Mouse (Mus musculus): ENCODE data around the gene Plcb1. TPM values are rescaled to one million over a fixed set of nuclear protein-coding genes. Genes with fewer than 3 reads are reported as not detected.
A peak's percentile ranks its signal among the peaks of the same experiment; 100 is the strongest.

The Plcb1 gene
- 64.5 and 66.5 TPM in 2 replicates for polyA plus RNA-seq (2012; rRNA removed)

DNA sequence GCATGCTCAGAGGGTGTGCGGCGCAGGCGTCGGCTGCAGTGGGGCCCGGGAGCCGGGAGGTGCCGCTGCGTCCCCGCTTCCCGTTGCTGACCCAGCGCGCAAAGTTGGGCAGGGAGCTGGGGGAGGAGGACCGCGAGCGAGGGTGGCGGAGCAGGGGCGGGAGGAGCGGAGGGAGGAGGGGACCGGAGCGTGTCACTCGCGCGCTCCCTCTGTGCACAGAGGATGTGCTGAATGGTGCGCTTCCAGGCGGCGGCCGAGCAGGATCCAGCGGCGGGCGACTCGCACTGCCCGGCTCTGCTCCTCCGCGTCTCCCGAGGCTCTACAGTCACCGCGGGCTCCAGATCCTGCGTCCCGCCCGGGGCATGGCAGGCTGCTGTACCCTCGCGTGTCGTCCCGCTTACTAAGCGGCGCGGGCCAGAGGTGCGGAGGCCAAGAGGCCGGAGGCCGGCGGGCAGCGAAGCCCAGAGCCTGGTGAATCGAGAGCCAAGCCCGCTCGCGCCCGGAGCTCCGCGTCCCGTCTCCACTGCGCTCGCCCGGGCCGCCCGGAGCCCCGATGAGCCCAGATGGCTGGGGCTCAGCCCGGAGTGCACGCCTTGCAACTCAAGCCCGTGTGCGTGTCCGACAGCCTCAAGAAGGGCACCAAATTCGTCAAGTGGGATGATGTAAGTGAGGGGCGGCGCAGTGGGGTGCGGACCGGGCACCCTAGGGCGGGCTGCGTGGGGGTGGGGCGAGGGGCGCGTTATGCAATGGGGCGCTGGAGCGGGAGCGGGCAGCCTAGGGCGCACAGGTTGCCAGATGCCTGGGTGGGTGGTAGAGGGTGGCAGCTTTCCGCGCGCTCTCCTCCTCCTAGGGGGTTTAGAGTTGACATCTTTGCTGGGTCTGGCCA lies at the start of gene Plcb1:
Gene Plcb1, plus strand, starts transcription at position 98 of the 886 bp plus-strand sequence.
- TF ChIP-seq POLR2A (IDR thresholded peaks at IDR 0.05; ENCODE audit: extremely low read depth, insufficient read depth, low read length) (peak; percentile 92), CTCF (IDR thresholded peaks at IDR 0.05; ENCODE audit: extremely low read depth, insufficient read depth, low read length) (peak; percentile 65)
- peak within 1 kb of the TSS; percentile 82 for H3K4me3 ChIP-seq (ENCODE audit: insufficient read depth, low read length)

DNA sequence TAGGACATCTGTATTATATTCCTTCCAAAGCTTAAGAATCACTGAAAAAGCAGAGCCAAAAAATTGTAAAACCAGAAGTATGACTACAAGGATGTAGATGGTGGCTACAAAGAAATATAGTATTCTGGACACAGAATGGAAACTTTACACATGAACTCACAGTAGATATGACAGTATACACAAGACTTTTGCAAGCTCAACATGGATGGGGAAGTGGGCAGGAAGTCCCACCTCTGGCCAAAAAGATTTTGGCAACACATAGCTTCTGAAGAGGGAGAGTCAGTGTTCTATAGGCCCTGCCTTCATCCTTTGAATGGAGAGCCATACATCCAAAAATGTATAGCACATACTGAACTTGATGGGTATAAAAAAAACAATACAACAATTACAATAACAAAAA lies 30.3 kb upstream of the Plcb1 start:
- Histone ChIP-seq H3K4me3 (ENCODE audit: insufficient read depth, low read length) (no peak overlapping the region), H3K27ac (ENCODE audit: insufficient read depth, low read length) (no peak overlapping the region), H3K4me1 (ENCODE audit: control insufficient read depth, insufficient read depth, low read length) (no peaks in the 10 kb centered on the region)
- TF ChIP-seq POLR2A (IDR thresholded peaks at IDR 0.05; ENCODE audit: extremely low read depth, insufficient read depth, low read length) (no peak), CTCF (IDR thresholded peaks at IDR 0.05; ENCODE audit: extremely low read depth, insufficient read depth, low read length) (no peak)

More for the DNA sequence above, at the start of gene Plcb1:
- H3K27ac ChIP-seq (ENCODE audit: insufficient read depth, low read length), result peak within 1 kb of the TSS; percentile 94
- peaks cover 8% of the 10 kb centered on the region for H3K4me1 ChIP-seq (ENCODE audit: control insufficient read depth, insufficient read depth, low read length)

DNA sequence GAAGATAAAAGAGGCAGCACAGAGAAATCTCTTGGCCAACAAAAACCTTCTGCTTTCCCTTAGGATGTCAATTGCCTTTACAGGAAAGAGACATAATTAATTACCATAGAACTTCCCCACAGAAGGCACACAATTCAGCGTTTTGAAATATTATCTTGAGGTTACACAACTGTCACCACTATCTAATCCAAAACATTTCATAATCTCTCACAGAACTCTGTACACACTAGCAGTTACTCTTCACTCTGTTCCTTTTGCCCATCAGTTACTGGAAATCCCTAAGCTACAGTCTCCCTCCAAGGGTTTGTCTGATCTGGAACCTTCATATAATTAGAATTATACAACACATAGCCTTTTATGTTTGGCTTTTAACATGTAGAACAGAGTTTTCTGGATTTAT lies 29.8 kb upstream of the Plcb1 start:
- H3K4me1 ChIP-seq (ENCODE audit: control insufficient read depth, insufficient read depth, low read length), result no peaks in the 10 kb centered on the region
- TF ChIP-seq CTCF (IDR thresholded peaks at IDR 0.05; ENCODE audit: extremely low read depth, insufficient read depth, low read length), result no peak
- no peak for TF ChIP-seq POLR2A (IDR thresholded peaks at IDR 0.05; ENCODE audit: extremely low read depth, insufficient read depth, low read length)
- H3K4me3 ChIP-seq (ENCODE audit: insufficient read depth, low read length), result no peak overlapping the region
- H3K27ac ChIP-seq (ENCODE audit: insufficient read depth, low read length), result no peak overlapping the region

DNA sequence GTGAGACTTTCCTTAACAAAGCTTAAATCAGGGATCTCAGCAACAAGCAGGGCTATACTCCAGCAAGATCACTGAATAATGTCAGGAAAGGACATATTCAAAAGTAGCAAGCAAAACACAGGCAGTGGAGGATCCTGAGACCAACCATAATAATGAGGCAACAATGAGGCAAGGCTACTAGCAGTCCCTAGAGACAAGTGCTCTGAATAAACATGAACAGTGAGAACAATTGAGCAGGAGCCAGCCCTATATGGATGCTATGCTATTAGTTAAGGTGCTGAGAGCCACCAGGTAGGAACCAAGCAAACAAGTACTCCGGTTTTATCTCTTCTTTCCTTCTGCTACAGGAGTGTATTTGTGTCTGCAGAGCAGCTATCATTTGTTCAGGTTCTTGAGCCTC lies 24.8 kb upstream of the Plcb1 start:
- TF ChIP-seq CTCF (IDR thresholded peaks at IDR 0.05; ENCODE audit: extremely low read depth, insufficient read depth, low read length) (no peak), POLR2A (IDR thresholded peaks at IDR 0.05; ENCODE audit: extremely low read depth, insufficient read depth, low read length) (no peak)
- Histone ChIP-seq H3K27ac (ENCODE audit: insufficient read depth, low read length) (no peak overlapping the region), H3K4me3 (ENCODE audit: insufficient read depth, low read length) (no peak overlapping the region), H3K4me1 (ENCODE audit: control insufficient read depth, insufficient read depth, low read length) (no peaks in the 10 kb centered on the region)

DNA sequence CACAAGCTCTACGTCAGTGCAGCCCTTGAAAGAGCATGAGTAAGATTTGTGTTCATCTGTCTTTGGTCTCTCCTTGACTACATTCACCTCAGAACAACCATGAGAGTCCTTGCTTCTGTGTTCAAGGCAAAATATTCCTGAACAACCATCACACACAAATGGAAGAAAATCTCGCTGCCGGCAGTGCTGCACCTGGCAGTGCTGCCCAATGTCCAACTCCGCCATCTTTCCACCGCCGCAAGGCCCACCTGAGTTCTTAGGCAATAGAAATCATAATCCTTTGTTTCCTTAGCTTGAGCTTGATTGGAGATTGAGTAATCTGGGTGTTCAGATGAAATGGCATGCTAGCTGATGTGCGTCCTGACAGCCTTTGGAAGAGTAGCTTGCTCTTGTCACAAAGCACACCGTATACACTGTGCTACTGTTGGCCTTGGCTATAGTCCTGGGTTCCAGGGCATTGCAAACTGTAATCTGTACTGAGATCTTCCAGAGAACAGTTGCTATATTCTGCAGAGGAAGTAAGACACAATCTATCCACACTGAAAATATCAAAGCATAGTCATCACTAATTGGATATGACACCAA lies 22.4 kb upstream of the Plcb1 start:
- no peak overlapping the region for H3K4me3 ChIP-seq (ENCODE audit: insufficient read depth, low read length)
- H3K4me1 ChIP-seq (ENCODE audit: control insufficient read depth, insufficient read depth, low read length), result no peaks in the 10 kb centered on the region
- no peak overlapping the region for H3K27ac ChIP-seq (ENCODE audit: insufficient read depth, low read length)
- TF ChIP-seq CTCF (IDR thresholded peaks at IDR 0.05; ENCODE audit: extremely low read depth, insufficient read depth, low read length) (no peak), POLR2A (IDR thresholded peaks at IDR 0.05; ENCODE audit: extremely low read depth, insufficient read depth, low read length) (no peak)

DNA sequence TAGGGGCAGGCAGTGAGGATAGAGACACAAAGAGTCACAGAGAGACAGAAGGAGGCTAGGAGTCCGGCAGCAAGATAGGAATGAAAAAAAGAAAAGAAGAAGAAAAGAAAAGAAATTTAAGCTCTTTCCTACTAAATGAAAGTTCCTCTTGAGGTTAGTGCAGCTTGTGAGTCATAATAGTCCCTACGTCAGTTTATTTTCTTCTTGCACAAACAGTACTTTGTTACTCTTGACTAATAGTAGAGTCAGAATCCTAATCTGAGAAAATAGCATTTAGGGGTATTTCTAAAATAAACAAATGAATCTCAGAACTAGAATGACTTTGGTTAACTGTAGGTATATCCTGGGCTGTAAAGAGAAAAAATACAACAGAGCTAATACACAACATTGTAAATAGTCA lies 21.4 kb upstream of the Plcb1 start:
- H3K4me1 ChIP-seq (ENCODE audit: control insufficient read depth, insufficient read depth, low read length), result no peaks in the 10 kb centered on the region
- no peak overlapping the region for H3K27ac ChIP-seq (ENCODE audit: insufficient read depth, low read length)
- TF ChIP-seq POLR2A (IDR thresholded peaks at IDR 0.05; ENCODE audit: extremely low read depth, insufficient read depth, low read length) (no peak), CTCF (IDR thresholded peaks at IDR 0.05; ENCODE audit: extremely low read depth, insufficient read depth, low read length) (no peak)
- no peak overlapping the region for H3K4me3 ChIP-seq (ENCODE audit: insufficient read depth, low read length)

DNA sequence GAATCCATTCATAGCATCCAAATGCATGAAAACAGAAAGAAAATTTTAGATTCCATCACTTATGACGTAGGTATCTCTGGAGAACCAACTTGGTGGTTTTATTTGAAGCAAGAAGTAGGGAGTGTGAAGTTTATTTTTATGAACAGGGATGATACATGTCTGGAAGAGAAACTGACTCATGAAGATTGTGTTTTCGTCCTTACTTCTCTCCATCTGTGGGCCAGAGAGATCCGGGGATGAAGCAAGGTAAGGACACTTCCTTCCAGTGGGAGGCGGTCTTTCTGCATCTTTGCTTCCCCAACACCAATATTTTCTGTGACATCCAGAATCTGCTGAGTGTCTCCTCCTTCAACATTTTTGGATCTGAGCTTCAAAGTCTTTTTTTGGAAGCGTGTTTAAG lies 6.0 kb upstream of the Plcb1 start:
- Histone ChIP-seq H3K4me3 (ENCODE audit: insufficient read depth, low read length) (no peak overlapping the region), H3K27ac (ENCODE audit: insufficient read depth, low read length) (no peak overlapping the region), H3K4me1 (ENCODE audit: control insufficient read depth, insufficient read depth, low read length) (no peaks in the 10 kb centered on the region)
- TF ChIP-seq CTCF (IDR thresholded peaks at IDR 0.05; ENCODE audit: extremely low read depth, insufficient read depth, low read length), result peak; percentile 52; the same call in 1 of the 2 replicates
- no peak for TF ChIP-seq POLR2A (IDR thresholded peaks at IDR 0.05; ENCODE audit: extremely low read depth, insufficient read depth, low read length)

DNA sequence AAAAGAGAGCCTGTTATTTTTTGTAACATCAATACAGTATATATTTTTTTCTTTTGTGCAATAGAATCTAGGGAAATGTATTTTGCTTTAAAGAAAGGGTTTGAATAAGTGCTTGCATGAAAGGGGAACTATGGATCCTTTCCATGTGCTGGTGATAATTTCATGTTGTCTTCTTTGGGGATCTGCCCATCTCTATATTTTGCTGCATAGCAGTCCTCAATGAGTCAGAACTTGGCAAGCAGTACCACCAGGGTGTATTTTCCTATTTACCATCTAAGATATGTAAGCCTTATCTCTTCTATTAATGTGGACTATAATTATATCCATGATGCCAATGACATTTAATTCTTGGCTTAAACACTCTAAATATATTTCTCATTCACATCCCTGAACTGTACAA lies 5.6 kb upstream of the Plcb1 start:
- Histone ChIP-seq H3K27ac (ENCODE audit: insufficient read depth, low read length) (no peak overlapping the region), H3K4me3 (ENCODE audit: insufficient read depth, low read length) (no peak overlapping the region), H3K4me1 (ENCODE audit: control insufficient read depth, insufficient read depth, low read length) (no peaks in the 10 kb centered on the region)
- TF ChIP-seq CTCF (IDR thresholded peaks at IDR 0.05; ENCODE audit: extremely low read depth, insufficient read depth, low read length), result no peak
- TF ChIP-seq POLR2A (IDR thresholded peaks at IDR 0.05; ENCODE audit: extremely low read depth, insufficient read depth, low read length), result no peak

DNA sequence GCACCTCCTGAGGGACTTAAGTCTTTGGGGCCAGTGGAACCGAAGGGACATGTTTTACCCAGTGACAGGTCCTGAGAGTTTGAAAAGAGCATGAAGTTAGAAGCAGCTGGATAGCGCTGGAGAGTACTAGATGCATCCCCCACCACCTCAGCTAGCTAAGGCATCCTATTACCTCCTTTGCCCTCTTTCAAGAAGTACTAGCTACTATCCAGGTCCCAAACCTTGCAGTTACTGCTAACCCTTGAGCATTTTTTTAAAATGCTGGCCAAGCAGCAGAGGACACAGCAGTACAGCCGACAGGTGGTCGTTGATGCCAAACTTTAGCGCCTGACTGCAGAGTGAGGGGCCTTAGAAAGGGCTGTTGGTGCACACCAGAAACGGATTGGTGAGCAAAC lies 986 bp downstream of the Plcb1 start:
- TF ChIP-seq CTCF (IDR thresholded peaks at IDR 0.05; ENCODE audit: extremely low read depth, insufficient read depth, low read length) (no peak), POLR2A (IDR thresholded peaks at IDR 0.05; ENCODE audit: extremely low read depth, insufficient read depth, low read length) (no peak)
- Histone ChIP-seq H3K27ac (ENCODE audit: insufficient read depth, low read length) (peak overlapping the region; percentile 57), H3K4me3 (ENCODE audit: insufficient read depth, low read length) (peak overlapping the region; percentile 82), H3K4me1 (ENCODE audit: control insufficient read depth, insufficient read depth, low read length) (peaks cover 10% of the 10 kb centered on the region)
